Mouse (Mus musculus): ENCODE results near the gene Usp54. TPM values are rescaled to one million over a fixed set of nuclear protein-coding genes. Genes with fewer than 3 reads are reported as not detected.

The Usp54 gene
- total and polyA plus RNA-seq, 3 experiments: 5.3 to 11.7 (median 5.4) TPM

DNA sequence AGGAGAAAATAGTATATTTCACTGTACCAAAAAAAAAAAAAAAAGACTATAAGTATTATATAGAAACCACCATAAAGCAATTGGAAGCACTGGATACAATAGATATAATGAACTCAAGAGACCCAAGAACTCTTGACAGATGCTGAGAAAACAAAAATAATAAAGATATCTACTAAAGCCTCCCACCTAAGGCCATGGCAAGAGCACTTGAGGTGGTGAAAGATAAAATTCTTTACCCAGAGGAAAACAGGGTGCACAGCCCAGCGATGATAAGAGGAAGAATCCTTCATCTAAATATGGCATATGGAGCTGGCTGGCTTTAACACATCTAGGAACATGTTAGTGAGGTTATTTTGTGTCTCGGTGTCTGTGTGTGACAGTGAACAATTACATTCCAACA lies 41.3 kb downstream of the Usp54 start:
- no peak overlapping the region for H3K4me2 ChIP-seq (ENCODE audit: insufficient read depth, low read depth, poor library complexity, severe bottlenecking)

GRCm38 (mm10) chr14:20595781-20596180 lies 45.1 kb downstream of the Usp54 start:
- Histone ChIP-seq H3K4me1 (ENCODE audit: control insufficient read depth in 1 of 2, insufficient read depth in 2 of 2) (peaks cover 0 to 12% of the 10 kb centered on the region in 2 experiments; a peak in 1 of 4 replicates), H3K79me2 (replicated peaks; ENCODE audit: control insufficient read depth, extremely low read depth, insufficient read depth, poor library complexity, severe bottlenecking) (0 out of 2 replicates have a peak, but pooled peaks cover 7% of the 10 kb centered on the region), H3K27ac (ENCODE audit: insufficient read depth, low read depth) (no peak overlapping the region), H3K27me3 (replicated peaks) (no peaks in the 10 kb centered on the region), H3K4me2 (ENCODE audit: insufficient read depth, low read depth, poor library complexity, severe bottlenecking) (no peak overlapping the region), H3K4me3 (replicated peaks in 1 of 3; ENCODE audit: low read depth in 2 of 3, low read length in 2 of 3, poor library complexity in 1 of 3) (no peak overlapping the region), H3K9me3 (replicated peaks; ENCODE audit: low read length) (no peaks in the 10 kb centered on the region), H3K9ac (ENCODE audit: insufficient read depth, low read depth) (no peak overlapping the region), H3K36me3 (replicated peaks in 1 of 2; ENCODE audit: control insufficient read depth in 1 of 2, insufficient read depth in 1 of 2, low read length in 1 of 2) (peaks cover 0 to 15% of the 10 kb centered on the region in 2 experiments)
- in situ Hi-C loops (cut with MboI; ENCODE audit: low pct_ligation_motif_present, low pct_unique_long_range_greater_than_20kb, low sequenced_read_pairs) (no loop called here), dilution Hi-C loops (cut with MboI; ENCODE audit: extremely low pct_ligation_motif_present, extremely low pct_unique_long_range_greater_than_20kb, low sequenced_read_pairs) (no loop called here)
- no peak for TF ChIP-seq ELF1 (IDR thresholded peaks at IDR 0.05; ENCODE audit: low read depth, low read length)
- TF ChIP-seq MEF2A (IDR thresholded peaks at IDR 0.05; ENCODE audit: borderline replicate concordance, low read depth, low read length): no peak
- TF ChIP-seq MYC (IDR thresholded peaks at IDR 0.05; ENCODE audit: low read depth, low read length): no peak
- TF ChIP-seq SMC3 (IDR thresholded peaks at IDR 0.05; ENCODE audit: low read depth, low read length): no peak
- TF ChIP-seq ZMIZ1 (IDR thresholded peaks at IDR 0.05; ENCODE audit: low read depth, low read length): no peak
- DNase-seq (ENCODE audit: extremely low read depth): no peak

More for the DNA sequence above, 41.3 kb downstream of the Usp54 start:
- H3K9ac ChIP-seq (ENCODE audit: insufficient read depth, low read depth): no peak overlapping the region
- dilution Hi-C loops (cut with MboI; ENCODE audit: extremely low pct_ligation_motif_present, extremely low pct_unique_long_range_greater_than_20kb, low sequenced_read_pairs): no loop called here
- TF ChIP-seq ZMIZ1 (IDR thresholded peaks at IDR 0.05; ENCODE audit: low read depth, low read length): no peak
- no peak for TF ChIP-seq IRF4 (IDR thresholded peaks at IDR 0.05; ENCODE audit: low read depth, low read length)
- no peak for TF ChIP-seq KAT2A (IDR thresholded peaks at IDR 0.05; ENCODE audit: insufficient replicate concordance, low read length)
- TF ChIP-seq RAD21 (IDR thresholded peaks at IDR 0.05; ENCODE audit: low read depth, low read length): no peak
- TF ChIP-seq HCFC1 (IDR thresholded peaks at IDR 0.05; ENCODE audit: low read depth, low read length): no peak
- no peak for TF ChIP-seq MAX (IDR thresholded peaks at IDR 0.05; ENCODE audit: low read length)
- no peak for TF ChIP-seq TBP (conservative IDR thresholded peaks at IDR 0.05; ENCODE audit: low read depth, low read length)
- no peak for TF ChIP-seq ZC3H11A (IDR thresholded peaks at IDR 0.05; ENCODE audit: low read depth, low read length)
- no peak for TF ChIP-seq CHD2 (IDR thresholded peaks at IDR 0.05; ENCODE audit: low read length)
- no peak for TF ChIP-seq USF1 (IDR thresholded peaks at IDR 0.05; ENCODE audit: low read depth, low read length)
- TF ChIP-seq NELFE (IDR thresholded peaks at IDR 0.05; ENCODE audit: low read depth, low read length): no peak
- no peak for TF ChIP-seq SMC3 (IDR thresholded peaks at IDR 0.05; ENCODE audit: low read depth, low read length)
- no peak for TF ChIP-seq GABPA (IDR thresholded peaks at IDR 0.05; ENCODE audit: insufficient replicate concordance, low read depth, low read length)
- no peak for TF ChIP-seq ZNF384 (IDR thresholded peaks at IDR 0.05; ENCODE audit: low read depth, low read length)
- no peak for DNase-seq (ENCODE audit: extremely low read depth)
- H3K27me3 ChIP-seq (replicated peaks): no peaks in the 10 kb centered on the region
- H3K27ac ChIP-seq (ENCODE audit: insufficient read depth, low read depth): no peak overlapping the region
- H3K9me3 ChIP-seq (replicated peaks; ENCODE audit: low read length): no peaks in the 10 kb centered on the region
- no peak overlapping the region for H3K4me3 ChIP-seq (replicated peaks in 1 of 3; ENCODE audit: low read depth in 2 of 3, low read length in 2 of 3, poor library complexity in 1 of 3)
- peaks cover 0 to 10% of the 10 kb centered on the region in 2 experiments for H3K36me3 ChIP-seq (replicated peaks in 1 of 2; ENCODE audit: control insufficient read depth in 1 of 2, insufficient read depth in 1 of 2, low read length in 1 of 2)
- H3K4me1 ChIP-seq (ENCODE audit: control insufficient read depth in 1 of 2, insufficient read depth in 2 of 2): peaks cover 0 to 12% of the 10 kb centered on the region in 2 experiments; a peak in 1 of 4 replicates
- 0 out of 2 replicates have a peak, but pooled peaks cover 7% of the 10 kb centered on the region for H3K79me2 ChIP-seq (replicated peaks; ENCODE audit: control insufficient read depth, extremely low read depth, insufficient read depth, poor library complexity, severe bottlenecking)
- in situ Hi-C loops (cut with MboI; ENCODE audit: low pct_ligation_motif_present, low pct_unique_long_range_greater_than_20kb, low sequenced_read_pairs): no loop called here

Measured in CH12.LX (cell line).